Comparison of ENCODE assay signal across 8 mouse cellular contexts in the genomic region with DNA sequence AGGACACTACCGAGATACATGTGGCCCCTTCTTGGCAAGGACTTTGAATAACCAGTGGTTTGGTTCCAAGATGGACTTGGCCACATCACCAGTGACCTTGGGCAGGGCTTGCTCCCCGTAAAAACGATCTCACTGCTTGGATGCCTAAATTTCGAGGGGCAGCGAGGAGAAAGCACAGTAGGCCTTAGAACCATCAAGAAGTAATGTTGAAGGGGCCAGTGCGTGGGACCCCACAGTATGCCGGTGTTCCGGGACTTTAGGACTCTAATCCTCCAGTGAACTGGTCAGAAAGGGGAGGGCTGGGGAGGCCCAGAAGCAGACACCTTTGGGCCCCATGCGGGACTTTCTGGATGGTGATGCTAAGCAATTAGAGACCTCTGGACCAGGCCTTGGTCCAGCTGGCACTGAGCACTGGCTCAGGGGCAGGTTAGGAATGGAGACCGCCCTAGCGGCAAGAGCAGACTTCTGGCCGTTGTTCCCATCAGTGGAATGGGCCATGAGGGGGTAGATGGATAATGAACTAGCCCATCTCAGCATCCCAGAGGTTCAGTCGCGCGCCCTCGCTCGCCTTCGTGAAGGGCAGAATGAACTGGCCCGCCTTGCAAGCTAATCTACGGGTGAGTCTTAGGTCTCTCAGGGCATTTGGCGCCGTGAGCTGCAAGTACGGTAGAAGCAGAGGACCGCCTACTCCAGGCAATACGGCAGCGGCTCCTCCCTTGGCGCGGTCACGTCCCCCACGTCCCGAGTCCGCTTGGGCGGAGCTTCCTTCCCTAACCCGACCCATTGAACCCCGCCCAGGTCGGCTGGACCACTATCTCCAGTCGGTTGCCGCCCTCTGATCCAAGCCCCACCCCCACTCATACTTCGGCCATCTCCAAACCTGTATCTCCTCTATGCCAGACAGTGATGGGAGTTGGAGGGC. TPM values are rescaled to one million over a fixed set of nuclear protein-coding genes. Genes with fewer than 3 reads are reported as not detected.
DNase-seq lines count a peak whose midpoint lies in the region; ATAC-seq and TF ChIP-seq lines count a peak whose summit lies in the region.

No protein-coding gene starts in this region.

- H3K4me1 ChIP-seq in cortical plate, adult 2 months (ENCODE audit: control insufficient read depth, insufficient read depth, low read length), result no peaks in the 10 kb centered on the region

- peak overlapping the region; percentile 33 for H3K4me3 ChIP-seq in cortical plate, adult 2 months (ENCODE audit: insufficient read depth, low read length)

- no peak for TF ChIP-seq CTCF in cortical plate, adult 2 months (IDR thresholded peaks at IDR 0.05; ENCODE audit: extremely low read depth, insufficient read depth, low read length)

- no peak overlapping the region for H3K27ac ChIP-seq in cortical plate, adult 2 months (ENCODE audit: insufficient read depth, low read length)

- DNase-seq in gastrocnemius, adult 8-10 months (ENCODE audit: low spot score in 2 of 2), result peak; percentile 94 to 97
- peak; percentile 61 for DNase-seq in hindlimb bud, embryonic 11.5 days (ENCODE audit: extremely low spot score, low read depth, low spot score)
- DNase-seq in left cerebral cortex, adult 8-10 months (ENCODE audit: low spot score in 2 of 2), result peak; percentile 37 to 73
- DNase-seq in right cerebral cortex, adult 18-20 months, result peak; percentile 81
- peak; percentile 59 for DNase-seq in urinary bladder, adult 2 months (ENCODE audit: low spot score)

- peak; percentile 76 for ATAC-seq in activated CD4-positive, CD25-positive, alpha-beta regulatory T cell, adult 4 months
- ATAC-seq in megakaryocyte, adult 5-6 weeks (ENCODE audit: poor library complexity, severe bottlenecking), result peak; percentile 70

- TF ChIP-seq POLR2A in cortical plate, adult 2 months (IDR thresholded peaks at IDR 0.05; ENCODE audit: extremely low read depth, insufficient read depth, low read length), result no peak

RNA-seq across cellular contexts. Expression of a gene that starts 2.3 kb away (rescaled TPM):
- polyA plus RNA-seq in activated CD4-positive, CD25-positive, alpha-beta regulatory T cell, adult 4 months (2017; shearing (Covaris generic)), result 1 to 10 TPM; 3.8 to 4.0 TPM
- polyA plus RNA-seq in cortical plate, adult 2 months (2012; rRNA removed), result 6.1 and 7.1 TPM in 2 replicates
- total RNA-seq in gastrocnemius, adult 8-10 months (2022), result 100 to 1,000 TPM; 268 to 367 (median 304) TPM
- 1 to 10 TPM; 3.9 to 9.3 (median 7.8) TPM for total RNA-seq in left cerebral cortex, adult 8-10 months (2022)
- total RNA-seq in megakaryocyte, adult 5-6 weeks (2015), result 21.4 and 24.6 TPM in 2 replicates
- total RNA-seq in megakaryocyte, adult 5-6 weeks (2017), result 35.2 and 40.7 TPM in 2 replicates
- polyA plus RNA-seq in urinary bladder, adult 2 months (2012; rRNA removed), result 16.5 and 17.3 TPM in 2 replicates

RNA-seq across cellular contexts. Expression of a gene that starts 17.9 kb away (rescaled TPM):
- polyA plus RNA-seq in activated CD4-positive, CD25-positive, alpha-beta regulatory T cell, adult 4 months (2017; shearing (Covaris generic)), result under 1 TPM; 0.41 to 0.46 TPM
- polyA plus RNA-seq in cortical plate, adult 2 months (2012; rRNA removed), result 11.0 and 13.1 TPM in 2 replicates
- 1 to 10 TPM; 2.3 to 5.4 (median 3.6) TPM for total RNA-seq in gastrocnemius, adult 8-10 months (2022)
- 1 to 10 TPM; 8.4 to 9.8 (median 9.0) TPM for total RNA-seq in left cerebral cortex, adult 8-10 months (2022)
- 0.30 and 1.2 TPM in 2 replicates for total RNA-seq in megakaryocyte, adult 5-6 weeks (2015)
- 2.1 and 2.4 TPM in 2 replicates for total RNA-seq in megakaryocyte, adult 5-6 weeks (2017)
- 3.8 and 4.1 TPM in 2 replicates for polyA plus RNA-seq in urinary bladder, adult 2 months (2012; rRNA removed)

RNA-seq across cellular contexts. Expression of a gene that starts 40.6 kb away (rescaled TPM):
- polyA plus RNA-seq in activated CD4-positive, CD25-positive, alpha-beta regulatory T cell, adult 4 months (2017; shearing (Covaris generic)), result 10 to 100 TPM; 57.0 to 62.6 TPM
- polyA plus RNA-seq in cortical plate, adult 2 months (2012; rRNA removed), result 108 and 110 TPM in 2 replicates
- total RNA-seq in gastrocnemius, adult 8-10 months (2022), result 10 to 100 TPM; 50.9 to 64.8 (median 53.1) TPM
- total RNA-seq in left cerebral cortex, adult 8-10 months (2022), result 100 to 1,000 TPM; 112 to 116 (median 113) TPM
- total RNA-seq in megakaryocyte, adult 5-6 weeks (2015), result 56.0 and 64.8 TPM in 2 replicates
- 67.8 and 69.7 TPM in 2 replicates for total RNA-seq in megakaryocyte, adult 5-6 weeks (2017)
- polyA plus RNA-seq in urinary bladder, adult 2 months (2012; rRNA removed), result 106 and 110 TPM in 2 replicates

Comparison
In these comparisons a context has a peak if more than half of its experiments do, and no peak if none do; other contexts are left out.
1. RNA of a gene that starts 2.3 kb away (total RNA-seq): 268 to 367 TPM in gastrocnemius, adult 8-10 months; 21.4 to 40.7 TPM in megakaryocyte, adult 5-6 weeks and 3.9 to 9.3 TPM in left cerebral cortex, adult 8-10 months; every median in the first group is over 4 times any median in the second.
2. Peak in every context shown above with its lines, with median percentiles within 50 percentile points of each other: DNase-seq.